Mouse (Mus musculus) megakaryocyte, embryonic 14.5 days (primary cell): ENCODE results near the gene Adam1a.

Source experiments
- FLI1 ChIP-seq: IDR thresholded peaks from 2 replicates; pipeline ENCODE4 v1.6.1; 2012; ENCODE audit warnings: low read length, inconsistent platforms, mixed read lengths
- GATA1 ChIP-seq: IDR thresholded peaks from 3 replicates; pipeline ENCODE4 v1.6.1; 2012; ENCODE audit warnings: mixed read lengths, low read length, inconsistent platforms, borderline replicate concordance

- TF ChIP-seq GATA1 (no peak), FLI1 (0 out of 2 replicates have a peak, but pooled peaks have one; percentile 39)
Measured at GRCm38 (mm10) chr5:121583765-121584501, 38.7 kb upstream of the Adam1a start.
